Mouse (Mus musculus): ENCODE data around the gene Med15.

- TF ChIP-seq POLR2A (IDR thresholded peaks at IDR 0.05; ENCODE audit: borderline replicate concordance, extremely low read depth, low read depth, low read length), result no peak
- TF ChIP-seq CTCF (IDR thresholded peaks at IDR 0.05; ENCODE audit: insufficient read depth, low read length), result no peak
These were observed 260 bp downstream of the Med15 start for GRCm38 (mm10) chr16:17732431-17732830.
